Mouse (Mus musculus): ENCODE data around the gene Clic1. TPM values are rescaled to one million over a fixed set of nuclear protein-coding genes. Genes with fewer than 3 reads are reported as not detected.

Clic1 gene
- total RNA-seq, 2 experiments from 2014 or later = 95.6 to 105 TPM

DNA sequence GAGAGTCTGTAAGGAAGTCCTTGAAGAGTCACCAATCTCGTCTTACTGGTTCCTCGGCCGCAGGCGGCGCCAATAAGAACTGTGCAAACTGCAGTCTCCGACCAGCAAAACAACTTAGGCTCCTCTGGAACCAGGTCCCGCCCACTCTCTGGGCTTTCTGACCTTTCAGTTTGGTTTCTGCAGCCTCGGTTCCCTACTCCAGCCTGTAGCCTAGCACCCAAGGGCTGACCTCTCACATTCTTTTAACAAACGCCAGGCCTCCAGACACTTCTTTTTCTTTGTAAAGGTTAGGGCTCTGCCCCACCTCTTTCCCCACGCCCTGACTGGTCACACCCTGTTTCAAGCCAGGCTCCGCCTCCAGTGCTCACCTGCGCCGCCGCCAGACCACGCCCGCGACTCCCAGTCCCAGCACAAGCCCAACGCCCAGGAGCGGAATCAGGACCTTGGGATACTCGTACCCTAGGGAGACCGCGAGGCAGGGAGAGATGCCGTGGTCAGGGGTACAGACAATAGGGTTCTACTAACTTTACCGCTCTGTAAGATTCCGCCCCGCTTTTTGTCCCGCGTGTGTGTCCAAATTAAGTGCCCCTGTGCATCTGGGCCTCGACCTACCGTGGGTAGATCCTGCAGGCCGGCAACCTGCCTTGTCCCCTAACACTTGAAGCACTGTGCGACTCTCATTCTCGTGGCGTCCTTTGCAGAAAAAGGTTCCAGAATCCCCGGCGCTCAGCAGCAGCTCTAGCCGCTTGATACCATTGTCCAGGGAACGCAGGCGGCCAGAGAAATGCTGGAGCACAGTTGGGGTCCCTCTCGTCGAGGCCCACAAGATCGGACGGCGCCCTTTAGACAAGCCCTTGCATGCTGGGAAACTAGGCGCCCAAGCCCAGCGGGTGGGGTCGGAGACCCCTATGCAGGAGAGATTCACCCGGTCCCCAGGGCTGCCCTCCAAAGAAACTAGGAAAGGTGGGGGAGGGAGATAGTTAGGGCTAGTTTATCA lies 15.5 kb downstream of the Clic1 start, which contains the start of gene Ly6g6c:
Ly6g6c (plus strand) TSS at position 438 of the 997 bp plus-strand sequence.
- peak; percentile 52 for DNase-seq

DNA sequence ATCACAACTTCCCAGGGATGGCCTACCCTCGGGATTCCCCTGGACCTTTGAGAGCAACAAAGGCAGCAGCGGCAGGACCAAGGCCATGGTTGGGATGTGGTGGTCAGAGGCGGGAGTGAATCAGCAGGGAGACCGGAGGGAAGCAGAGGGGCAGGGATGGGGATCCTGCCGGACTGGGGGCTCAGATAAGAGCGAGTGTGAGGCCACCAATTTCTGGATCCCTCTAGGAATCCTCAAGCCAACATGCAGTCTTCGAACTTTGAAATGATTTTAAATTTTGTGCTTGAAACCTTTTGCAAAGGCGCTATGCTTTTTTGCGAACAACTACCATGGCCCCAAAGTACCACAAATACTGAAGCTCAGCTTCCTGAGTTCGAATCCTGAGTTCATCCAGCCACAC lies 16.3 kb downstream of the Clic1 start, which contains the start of gene Mpig6b:
Mpig6b (minus strand) TSS at position 101 of the 400 bp plus-strand sequence.
- no peak for DNase-seq

DNA sequence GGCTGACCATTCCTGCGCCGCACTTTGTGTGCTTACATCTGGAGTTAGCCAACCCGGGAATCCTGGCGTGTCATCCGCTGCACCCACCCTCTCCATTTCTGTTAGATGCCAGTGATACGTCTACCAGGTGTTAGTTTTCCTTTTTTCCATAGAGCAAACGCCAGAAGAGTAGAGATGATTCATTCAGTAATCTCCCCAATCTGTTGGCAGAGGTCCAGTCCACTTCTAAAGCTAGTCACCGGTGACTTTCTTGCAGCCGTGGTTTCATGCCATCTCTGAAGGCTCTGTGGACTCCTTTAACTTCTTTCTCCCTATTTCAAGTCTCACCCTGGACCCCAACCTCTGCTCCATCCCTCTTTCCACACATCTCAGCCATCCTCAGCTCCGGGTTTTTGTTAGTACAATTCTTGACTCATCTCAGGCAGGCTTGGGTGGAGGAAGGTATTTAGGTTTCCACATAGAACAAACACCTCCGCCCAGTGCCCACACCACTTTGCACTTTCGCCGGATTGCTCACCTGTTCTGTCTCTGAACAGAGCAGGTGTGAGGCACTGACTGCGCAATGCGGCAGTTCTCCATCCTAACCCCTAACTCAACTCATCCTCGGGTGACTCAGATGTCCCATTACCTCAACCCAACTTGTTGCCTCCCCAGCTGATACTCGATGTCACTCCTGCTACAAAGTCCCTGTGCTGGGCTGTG lies 18.6 kb downstream of the Clic1 start:
- no peak for DNase-seq

DNA sequence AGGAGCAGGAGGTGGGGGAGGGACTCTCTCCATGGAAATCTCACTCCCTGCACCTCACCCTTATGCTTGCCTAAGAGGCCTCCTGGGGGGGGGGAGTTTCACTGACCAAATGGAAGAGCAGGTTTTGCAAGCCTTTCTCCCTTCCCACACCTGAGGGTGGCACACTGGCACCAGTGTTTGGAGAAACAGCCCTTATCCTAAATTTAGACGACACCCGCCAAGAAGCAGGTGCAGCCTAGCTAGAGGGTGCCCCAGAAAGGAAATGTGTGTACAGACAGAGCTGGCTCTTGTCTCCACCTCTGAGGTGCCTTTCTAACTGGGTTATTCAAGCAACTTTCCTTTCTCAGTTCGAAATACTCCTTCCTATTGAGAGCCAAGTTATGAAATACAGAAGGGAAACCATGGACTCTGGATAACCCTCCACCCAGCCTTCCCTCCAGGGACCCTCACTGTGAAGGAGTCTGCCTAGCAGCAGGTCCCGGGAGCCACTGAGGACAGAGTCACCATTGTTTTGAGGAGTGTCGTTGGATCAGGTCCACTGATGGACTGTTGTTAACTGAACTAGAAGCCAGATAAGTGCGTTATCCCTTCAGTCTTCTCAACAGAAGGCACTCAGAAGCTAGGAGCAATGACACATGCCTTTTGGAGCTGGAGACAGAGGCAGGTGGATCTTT lies 20.9 kb downstream of the Clic1 start:
- no peak for DNase-seq

DNA sequence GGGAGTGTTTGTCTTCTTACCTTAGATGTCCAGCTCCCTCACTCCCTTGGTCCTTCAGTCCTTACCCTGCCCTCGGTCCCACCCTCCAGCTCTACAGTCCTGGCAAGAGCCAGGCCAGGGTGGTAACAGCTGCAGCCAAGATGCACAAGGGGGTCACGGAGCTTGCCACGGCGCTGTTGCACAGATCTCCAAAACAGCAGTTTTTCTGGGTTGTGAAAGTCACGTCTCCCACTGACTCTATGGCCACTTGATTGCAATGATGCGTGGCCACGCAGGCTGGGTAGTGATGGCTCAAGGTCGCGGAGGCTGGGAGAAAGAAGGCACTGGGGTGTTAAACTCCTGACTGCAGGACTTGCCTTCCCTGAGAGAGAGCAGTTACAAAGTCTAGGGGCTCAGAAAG lies 21.7 kb downstream of the Clic1 start:
- no peak for DNase-seq

DNA sequence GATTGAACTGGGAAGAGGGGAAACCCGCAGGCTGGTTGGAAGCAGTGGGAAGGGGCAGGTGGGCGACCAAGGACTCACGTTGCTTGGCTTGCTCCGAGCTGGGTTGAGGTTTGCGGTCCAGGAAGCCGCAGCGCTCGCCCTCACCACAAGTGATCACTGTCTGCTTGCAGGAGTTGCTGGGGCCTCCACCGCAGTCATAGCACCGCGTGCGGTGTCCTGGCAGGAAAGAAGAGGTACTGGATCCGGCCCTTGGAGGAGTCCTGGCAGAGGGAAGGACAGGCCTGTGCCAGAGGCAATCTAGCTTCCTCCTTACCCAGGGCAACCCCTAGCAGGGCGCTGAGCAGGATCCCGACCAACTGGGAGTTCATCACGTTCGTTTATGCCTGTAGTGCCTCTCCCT lies 24.3 kb downstream of the Clic1 start:
- DNase-seq = no peak

DNA sequence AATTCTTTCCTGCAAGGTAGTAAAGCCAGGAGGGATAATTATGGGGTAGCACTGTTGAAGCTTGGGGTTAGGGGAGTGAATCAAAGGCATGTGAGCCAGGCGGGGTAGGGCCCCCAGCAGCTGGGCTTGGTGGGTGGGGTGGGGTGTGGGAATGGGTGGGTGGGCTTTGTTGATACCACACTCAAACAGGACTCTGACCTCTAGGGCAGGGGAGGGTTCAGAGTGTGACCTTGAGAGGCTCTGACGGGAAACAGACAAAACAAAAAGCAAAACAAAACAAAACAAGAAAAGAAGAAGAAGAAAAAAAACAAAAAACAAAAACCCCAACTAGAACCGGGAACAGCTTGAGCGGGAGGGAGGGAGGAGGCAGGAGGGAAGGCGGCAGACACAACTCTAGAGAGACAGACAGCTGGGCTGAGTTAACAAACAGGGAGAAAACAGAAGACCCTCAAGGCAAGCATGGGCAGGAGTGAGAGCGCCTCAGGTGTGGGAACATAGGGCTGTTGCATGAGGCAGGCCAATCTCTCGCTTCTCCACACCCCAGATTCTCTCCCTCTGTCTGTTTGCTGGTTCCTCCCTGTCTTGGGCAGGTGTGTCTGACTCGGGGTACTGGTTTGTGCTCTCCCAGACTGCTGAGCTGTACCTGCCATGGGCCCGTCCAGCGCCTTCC lies 26.9 kb downstream of the Clic1 start, which contains the start of gene Ly6g6e:
Ly6g6e (plus strand) TSS at position 396 of the 670 bp plus-strand sequence.
- DNase-seq = no peak

DNA sequence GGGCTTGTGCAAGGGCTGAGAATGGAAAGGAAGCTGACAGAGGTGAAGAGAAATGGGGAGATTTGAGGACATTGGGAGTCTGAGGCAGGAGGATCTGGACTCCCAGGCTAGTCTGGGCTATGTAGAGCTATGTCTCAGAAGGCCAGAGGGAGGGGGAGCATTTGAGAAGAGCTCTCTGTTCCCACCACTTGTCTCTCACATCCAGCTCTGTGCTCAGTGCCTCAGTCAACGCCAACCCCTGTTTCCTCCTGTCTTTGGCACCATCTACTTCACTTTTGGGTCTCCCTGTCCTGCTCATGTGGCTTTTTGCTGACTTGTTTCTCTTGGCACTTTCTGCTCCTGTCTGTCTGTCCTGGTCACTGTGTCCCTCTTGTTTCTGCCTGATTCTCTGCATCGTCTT lies 27.5 kb downstream of the Clic1 start:
- no peak for DNase-seq

DNA sequence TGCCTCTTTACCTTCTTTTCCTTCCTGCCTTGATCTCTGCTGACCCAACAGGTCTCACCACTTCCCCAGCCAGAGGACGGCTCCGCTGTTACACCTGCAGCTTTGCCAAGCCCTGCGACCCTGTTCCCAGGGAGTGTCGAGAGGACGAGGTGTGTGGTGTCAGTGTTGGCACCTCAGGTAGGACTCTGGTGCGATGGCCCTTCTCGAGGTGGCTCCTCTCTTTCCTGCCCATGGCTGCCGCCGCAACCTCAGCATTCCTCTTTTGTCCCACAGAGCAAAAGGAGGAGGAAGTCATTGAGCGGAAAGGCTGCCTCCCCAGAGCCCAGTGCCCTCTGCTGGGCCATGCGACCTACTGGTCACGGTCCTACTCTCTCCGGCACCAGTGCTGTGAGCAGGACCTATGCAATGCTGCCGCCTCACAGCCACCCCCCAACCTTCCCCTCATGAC lies 28.0 kb downstream of the Clic1 start, which contains the start of gene Ly6g6d:
Ly6g6d (minus strand) TSS at position 280 of the 448 bp plus-strand sequence.
- peak; percentile 53 for DNase-seq

DNA sequence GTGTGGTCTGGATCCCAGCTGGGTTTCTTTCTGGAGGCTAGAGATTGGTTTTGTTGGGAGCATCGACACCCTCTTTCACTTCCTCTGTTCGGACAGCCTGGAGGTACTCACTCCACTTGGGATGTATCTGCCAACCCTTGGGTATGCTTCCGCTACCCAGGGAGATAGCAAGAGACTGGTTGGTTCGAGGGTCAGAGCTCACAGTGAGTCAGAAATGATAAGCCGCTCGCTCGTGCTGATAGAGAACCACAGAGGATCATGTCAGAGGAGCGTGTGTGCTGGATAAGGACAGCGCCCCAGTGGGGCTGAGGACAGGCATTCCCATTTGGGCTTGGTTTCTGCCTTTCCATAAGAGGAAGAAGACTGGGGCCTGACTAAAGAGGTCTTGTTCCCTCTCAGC lies 30.0 kb downstream of the Clic1 start:
- DNase-seq = no peak

DNA sequence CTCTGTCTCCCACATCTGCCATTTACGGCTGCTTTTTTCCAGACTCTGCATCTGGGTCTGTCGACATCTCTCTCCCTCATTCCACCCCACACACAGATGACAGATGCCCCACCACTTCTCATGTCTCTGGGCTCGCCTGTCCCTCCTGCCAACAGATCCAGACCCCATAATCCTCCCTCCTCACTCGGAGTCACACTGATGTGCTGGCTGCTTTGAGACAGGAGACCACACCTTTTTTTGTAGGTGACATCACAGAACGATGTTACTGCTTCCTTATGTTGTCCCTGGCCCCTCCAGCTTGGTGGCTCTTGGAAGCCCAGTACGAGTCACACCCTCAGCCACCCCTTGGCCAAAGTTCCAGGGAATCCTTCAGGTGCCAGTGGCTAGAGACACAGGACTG lies 30.5 kb downstream of the Clic1 start:
- no peak for DNase-seq

DNA sequence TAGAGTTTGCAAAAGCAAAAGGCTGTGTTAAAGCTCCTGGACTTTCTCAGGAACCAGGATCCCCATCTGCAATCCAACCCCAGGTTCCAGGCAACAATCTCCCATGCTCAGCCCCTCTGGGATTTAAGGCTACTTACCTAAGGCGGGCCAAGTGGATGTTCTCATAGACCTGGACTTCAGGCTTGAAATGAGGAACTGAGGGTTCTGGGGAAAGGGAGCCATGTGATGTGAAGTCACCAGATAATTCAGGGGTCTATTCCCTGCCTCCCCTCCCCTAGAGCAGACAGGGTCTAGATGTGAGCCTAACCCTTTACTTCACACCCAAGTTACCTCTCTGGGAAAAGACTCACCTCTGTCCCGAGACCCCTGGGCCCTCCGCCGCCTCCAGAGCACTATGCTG lies 30.9 kb downstream of the Clic1 start:
- no peak for DNase-seq

DNA sequence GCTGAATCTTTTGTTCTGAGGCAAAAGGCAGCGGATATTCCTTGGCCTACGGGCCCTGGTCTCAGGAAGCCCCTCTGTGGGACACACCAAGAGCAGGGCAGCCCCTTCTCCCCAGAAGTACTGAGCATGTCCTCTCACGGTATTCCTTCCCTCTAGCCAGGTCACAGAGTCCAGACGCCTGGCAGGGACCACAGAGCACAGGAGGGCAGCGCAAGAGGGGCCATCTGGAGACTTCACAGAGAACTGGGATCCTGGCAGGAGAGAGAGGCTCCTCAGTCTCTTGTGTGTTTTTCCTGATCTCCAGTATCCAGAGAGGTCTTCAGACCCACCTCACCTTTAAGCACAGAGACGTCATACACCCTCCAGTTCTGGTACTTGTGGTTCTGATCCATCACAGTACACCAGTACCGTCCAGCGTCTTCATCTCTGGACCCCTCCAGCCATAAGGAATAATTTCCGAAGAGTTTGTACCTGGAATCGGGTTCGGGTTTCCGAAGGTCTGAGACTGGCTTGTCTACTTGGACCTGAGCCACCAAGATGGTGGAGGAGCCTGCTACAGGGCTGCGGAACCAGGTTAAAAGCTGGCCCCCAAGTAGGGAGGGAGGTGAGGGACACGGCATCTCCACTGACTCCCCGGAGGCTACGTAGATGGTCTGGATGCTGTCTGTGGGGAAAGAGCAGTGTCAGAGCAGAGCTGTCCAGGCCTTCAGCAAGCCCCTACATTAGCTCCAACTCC lies 33.2 kb downstream of the Clic1 start:
- DNase-seq = no peak

DNA sequence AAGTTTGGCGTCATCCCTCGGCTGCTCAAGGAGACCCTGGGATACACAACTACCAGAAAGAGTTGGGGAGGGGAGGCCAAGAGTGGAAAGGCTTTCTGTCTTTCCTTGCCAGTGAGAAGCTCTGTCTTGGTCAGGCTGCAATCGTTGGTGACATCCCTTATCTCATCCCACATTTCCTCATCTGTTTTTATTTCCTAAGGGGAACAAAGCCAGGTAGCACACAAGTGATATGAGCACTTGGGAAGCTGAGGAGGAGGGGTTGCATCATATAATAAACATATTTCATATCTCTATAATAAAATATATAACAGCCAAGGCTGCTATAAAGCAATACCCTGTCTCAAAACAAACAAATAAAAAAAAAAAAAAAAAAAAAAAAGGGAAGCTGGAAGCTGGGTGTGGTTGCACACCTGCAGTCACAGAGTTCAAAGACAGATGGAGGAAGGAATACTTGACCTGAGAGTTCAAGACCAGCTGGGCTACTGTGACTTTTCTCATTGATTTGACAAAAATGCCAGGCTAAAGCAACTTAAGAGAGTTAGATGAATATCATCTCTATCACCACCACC lies 34.2 kb downstream of the Clic1 start:
- no peak for DNase-seq

DNA sequence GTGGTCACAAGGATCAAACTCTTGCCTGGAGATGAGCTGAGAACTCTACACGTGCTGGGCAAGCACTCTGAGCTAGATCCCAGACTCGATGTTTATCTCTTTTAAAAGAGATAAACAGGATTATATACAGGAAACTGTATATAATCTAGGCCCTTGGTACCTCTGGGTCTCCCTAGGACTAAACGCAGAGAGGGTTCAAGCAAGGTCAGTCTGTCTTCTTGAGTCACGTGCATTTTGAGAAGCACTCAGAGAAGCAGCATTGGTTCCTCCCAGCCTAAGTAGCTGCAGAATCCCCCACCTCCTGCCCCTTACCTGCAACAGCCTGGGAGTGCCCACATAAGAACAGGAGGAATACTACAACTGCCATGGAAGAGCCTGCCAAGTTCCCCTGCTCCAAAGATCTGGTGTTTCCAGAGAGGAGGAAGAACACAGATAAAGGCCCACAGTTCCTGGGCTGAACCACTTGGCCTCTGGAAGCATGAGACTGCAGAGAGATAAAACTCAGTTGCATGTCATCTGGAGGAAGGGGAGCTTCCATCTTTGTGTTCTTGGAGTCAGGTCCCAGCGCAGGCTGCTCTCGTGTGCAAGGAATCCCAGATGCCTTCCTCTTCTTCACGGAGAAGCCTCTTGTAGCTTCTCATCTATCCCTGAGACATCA lies 35.6 kb downstream of the Clic1 start, which contains the start of gene Ly6g6f:
Ly6g6f (minus strand) TSS at position 403 of the 658 bp plus-strand sequence.
- no peak for DNase-seq

DNA sequence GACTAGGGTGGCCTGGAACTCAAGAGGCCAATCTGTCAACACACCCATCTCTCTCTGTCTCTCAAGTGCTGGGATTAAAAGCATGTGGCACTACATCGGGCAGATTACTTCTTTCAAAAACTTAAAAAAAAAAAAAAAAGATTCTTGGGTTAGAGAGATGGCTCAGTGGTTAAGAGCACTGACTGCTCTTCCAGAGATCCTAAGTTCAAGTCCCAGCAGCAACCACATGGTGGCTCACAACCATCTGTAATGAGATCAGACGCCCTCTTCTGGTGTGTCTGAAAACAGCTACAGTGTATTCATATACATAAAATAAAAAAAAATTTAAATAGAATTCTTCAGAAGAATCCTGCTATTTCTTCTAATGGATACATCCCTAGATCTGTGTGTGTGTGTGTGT lies 38.4 kb downstream of the Clic1 start:
- DNase-seq = no peak

DNA sequence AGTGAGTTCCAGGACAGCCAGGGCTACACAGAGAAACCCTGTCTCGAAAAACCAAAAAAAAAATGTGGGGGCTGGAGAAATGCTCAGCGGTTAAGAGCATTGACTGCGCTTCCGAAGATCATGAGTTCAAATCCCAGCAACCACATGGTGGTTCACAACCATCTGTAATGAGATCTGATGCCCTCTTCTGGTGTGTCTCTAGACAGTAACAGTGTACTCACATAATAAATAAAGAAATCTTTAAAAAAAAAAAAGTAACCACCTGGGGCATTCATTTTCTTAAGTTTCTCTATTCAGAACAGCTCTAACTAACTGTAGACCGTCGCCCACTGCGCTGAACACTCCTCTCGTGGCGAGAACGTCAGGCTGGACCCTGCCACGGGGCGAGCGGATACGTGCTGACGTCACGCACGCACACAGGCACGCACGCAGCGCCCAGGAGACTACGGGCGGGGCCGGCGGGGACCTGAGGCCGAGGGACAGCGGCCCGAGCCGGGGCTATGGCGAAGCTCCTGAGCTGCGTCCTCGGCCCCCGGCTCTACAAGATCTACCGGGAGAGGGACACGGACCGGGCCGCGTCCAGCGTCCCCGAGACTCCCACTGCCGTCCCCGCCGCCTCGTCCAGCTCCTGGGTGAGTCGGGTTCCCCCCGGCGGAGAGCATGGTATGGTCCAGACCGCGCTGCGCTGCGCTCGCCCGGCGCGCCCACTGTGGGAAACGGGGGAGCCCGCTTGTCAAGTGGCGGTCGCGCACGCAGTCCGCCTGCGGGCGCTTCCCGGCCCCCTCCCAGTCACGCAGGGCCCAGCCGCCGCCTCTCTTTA lies 39.3 kb downstream of the Clic1 start, which contains the start of gene Abhd16a:
Abhd16a (plus strand) TSS at position 439 of the 820 bp plus-strand sequence.
- DNase-seq = peak; percentile 95

DNA sequence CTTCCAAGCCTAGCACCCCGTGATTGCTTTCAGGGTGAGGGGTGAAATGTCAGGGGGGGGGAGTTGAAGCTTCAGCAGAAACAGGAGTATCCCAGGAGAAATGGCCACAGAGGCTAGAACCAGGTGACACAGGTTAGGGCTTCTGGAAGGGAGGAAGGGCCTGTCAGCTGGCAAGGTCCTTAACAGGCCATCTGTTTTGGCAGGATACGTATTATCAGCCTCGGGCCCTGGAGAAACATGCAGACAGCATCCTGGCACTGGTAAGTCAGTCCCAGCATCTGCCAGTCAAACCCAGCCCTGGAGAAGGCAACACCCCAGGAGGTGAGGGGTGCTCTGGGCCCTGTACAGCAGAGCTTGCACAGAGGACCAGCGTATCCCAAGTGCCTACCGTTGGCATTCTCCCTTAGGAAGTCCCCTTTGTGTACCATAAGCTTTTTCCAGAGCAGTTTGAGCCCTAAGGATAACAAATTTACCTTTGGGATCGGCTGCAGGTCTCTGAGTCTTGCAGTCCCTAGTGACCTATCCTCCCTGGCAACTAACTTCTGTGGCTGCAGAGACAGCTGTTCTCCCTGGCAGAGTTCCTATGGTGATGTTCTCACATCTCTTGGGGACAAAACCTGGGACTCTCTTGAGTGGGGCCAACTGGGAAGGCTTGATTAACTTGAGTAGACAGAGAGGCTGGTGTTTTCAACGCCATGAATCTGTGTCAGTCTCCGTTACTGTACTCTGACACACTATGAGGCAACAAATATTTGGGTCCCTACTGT lies 40.6 kb downstream of the Clic1 start:
- peak; percentile 43 for DNase-seq

All from adrenal gland, postnatal 10 days (tissue).